Mouse (Mus musculus) urinary bladder, postnatal 4 days (tissue): ENCODE data around the gene Pdk2.

Experiments used
- DNase-seq, 2 experiments: peaks; one replicate each; pipeline ENCODE4 v3.0.0; 2021 to 2022; ENCODE audit warnings: low spot score in 2 of 2

Gene Pdk2

DNA sequence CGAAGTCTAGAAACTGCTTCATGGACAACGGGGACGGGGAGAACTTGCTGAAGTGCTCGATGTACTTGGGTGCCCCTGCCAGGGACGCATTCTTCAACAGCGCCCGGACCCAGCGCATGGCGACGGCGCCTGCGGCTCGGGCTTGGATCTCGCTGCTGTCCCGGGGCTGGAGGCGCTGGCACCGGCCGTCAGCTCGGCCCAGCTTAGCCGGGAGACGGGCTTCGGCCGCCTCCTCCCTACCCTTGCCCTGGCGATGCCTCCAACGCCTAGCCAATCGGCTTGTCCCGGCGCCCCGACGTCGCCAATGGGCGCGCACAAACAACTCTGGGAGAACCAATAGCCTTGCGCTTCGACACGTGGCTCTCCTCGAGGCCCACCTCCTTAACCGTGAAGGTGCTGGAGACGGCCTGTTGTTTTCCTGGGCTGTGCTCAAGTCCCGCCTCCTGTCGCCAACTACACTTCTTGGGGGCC is at the start of gene Pdk2:
Gene Pdk2, minus strand, starts transcription at position 216 of the 471 bp plus-strand sequence.
- peak; percentile 94 to 97 for DNase-seq

DNA sequence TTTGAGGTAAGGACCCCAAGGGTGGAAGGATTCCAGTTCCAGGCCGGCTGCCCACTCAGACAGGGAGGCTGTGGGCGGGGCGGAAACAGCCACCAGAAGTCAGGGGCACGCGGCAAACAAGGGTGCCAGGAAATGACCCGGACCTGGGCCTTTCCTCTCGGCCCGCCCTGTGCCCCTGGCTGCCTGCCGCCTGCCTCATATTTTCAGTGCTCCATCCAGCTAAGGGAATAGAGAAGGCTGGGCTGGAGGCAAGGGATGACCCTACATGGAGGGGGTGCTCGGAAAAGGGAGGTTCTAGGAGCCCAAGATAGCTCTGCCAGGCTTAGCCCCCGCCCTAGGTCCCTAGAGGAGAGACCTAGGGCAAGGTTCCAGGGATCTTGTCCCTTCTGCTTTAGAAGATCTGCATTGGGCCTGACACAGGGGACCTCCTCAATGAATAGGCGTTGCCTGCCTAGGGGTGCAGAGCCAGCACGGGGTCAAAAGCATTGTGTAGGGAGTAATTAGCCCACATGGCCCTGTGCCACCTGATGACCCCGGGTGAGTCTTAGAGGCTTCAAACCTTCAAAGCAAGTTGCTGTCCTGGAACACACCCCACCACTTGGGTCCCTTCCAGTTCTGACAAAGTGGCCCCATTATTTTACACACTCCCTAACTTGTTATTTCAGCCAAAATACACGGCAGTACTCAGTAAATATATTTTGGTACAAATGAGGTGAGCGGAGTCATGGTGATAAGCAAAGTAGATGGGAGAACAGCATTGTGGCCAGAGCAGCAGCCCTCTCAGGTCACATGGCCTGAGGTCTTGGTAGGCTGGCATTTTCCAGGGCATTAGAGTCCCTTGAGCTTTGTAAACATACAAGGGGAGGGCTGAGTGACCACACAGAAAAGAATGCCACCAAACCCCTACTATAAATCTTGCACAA is 48.0 kb upstream of the Pdk2 start:
- no peak for DNase-seq

DNA sequence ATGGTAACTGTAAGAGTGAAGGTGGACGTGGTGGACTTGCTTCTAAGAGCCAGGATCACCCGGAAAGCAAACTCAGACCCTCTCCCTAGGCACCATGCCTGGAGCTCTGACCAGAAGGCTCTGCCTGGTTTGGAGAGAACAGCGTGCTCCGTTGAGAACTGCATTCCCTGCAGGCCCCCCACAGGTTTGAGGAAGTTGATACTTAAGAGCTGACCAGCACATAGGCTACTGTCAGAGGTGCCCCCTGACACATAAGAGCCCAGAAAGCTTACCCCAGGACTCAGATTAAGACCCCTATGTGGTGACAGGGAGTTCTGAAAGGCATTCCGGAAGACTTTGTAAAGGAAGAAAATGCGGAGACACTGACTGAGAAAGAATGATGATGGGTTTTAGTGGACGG is 47.1 kb upstream of the Pdk2 start:
- DNase-seq = no peak

GRCm38 (mm10) chr11:95087301-95088228 is 46.4 kb upstream of the Pdk2 start:
- DNase-seq = no peak

- DNase-seq = no peak
Observed at GRCm38 (mm10) chr11:95086229-95086628, 45.1 kb upstream of the Pdk2 start.

DNA sequence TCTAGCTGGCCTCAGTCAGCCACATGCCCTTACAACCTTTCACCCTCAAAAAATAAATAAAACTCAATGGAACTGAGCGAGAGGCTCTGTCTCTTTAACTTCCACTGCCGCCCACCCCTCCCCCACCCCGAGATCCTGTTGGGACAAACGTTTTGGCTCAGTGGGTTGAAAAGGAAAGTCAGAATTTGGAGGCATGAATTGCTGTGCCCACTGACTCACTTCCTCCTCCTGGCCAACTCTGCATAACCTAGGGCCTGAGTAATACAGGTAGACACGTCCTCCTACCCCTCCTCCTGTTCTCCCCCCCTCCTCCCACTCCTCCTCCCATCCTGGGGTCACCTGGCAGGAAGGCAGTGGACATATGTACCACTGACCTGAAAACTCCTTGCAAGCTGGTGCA is 44.6 kb upstream of the Pdk2 start:
- no peak for DNase-seq

GRCm38 (mm10) chr11:95084811-95085382 is 43.7 kb upstream of the Pdk2 start:
- no peak for DNase-seq

GRCm38 (mm10) chr11:95084175-95084574 is 43.0 kb upstream of the Pdk2 start:
- no peak for DNase-seq

DNA sequence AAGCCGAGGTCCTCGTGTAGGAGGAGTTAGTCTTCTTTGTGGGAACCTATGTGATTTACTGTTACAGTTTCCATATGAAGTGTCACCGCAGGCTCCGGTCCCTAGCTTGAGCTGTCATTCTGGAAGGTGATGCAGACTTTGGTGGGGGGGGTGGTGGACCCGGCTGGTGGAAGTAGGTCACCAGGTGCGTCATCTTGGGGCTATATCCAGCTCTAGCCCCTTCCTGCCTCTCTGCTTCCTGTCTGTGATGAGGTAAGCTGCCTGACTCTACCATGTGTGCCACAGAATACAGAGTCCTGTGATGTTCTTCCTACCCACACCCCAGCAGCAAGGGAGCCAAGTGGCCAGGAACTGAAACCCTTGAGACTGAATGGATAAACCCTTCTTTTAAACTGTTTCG is 41.7 kb upstream of the Pdk2 start:
- DNase-seq = no peak

- DNase-seq = no peak
Observed at GRCm38 (mm10) chr11:95080783-95081182, 39.6 kb upstream of the Pdk2 start.

DNA sequence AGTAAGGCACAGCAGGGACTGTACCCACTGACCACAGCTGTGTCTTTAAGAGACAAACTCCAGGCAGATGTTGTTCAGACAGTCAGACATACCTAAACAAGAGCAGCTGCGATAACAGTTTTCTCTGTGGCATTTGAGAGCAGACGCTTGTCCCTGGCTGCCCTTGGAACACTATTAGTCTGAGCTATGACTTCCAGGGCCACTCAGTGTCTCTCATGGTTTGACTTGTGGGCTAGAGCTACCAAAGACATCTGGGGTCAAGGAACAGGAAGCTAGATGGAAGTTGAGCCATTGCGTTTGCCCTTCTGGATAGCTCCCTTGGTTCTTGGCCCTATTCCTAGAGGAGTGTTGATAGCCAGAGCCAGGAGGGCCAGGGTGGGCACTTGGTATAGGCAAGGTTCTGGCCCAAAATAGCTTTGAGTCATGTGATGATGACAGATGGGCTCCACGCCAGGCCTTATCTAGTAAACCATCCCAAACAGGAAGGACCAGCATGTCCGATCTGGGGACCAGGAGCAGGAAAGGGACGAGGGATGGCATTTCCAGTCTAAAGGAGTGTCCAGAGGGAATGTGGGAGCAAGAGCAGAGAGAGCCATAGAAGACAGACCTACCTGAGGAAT is 38.2 kb upstream of the Pdk2 start:
- DNase-seq = no peak

- DNase-seq = no peak
Observed at GRCm38 (mm10) chr11:95077956-95078355, 36.8 kb upstream of the Pdk2 start.

GRCm38 (mm10) chr11:95076536-95077111 is 35.5 kb upstream of the Pdk2 start, which contains the start of gene Itga3:
Gene Itga3 (minus strand): TSS chr11:95076801.
- DNase-seq = peak; percentile 70 to 71

GRCm38 (mm10) chr11:95076041-95076535 is 34.9 kb upstream of the Pdk2 start:
- DNase-seq = no peak

DNA sequence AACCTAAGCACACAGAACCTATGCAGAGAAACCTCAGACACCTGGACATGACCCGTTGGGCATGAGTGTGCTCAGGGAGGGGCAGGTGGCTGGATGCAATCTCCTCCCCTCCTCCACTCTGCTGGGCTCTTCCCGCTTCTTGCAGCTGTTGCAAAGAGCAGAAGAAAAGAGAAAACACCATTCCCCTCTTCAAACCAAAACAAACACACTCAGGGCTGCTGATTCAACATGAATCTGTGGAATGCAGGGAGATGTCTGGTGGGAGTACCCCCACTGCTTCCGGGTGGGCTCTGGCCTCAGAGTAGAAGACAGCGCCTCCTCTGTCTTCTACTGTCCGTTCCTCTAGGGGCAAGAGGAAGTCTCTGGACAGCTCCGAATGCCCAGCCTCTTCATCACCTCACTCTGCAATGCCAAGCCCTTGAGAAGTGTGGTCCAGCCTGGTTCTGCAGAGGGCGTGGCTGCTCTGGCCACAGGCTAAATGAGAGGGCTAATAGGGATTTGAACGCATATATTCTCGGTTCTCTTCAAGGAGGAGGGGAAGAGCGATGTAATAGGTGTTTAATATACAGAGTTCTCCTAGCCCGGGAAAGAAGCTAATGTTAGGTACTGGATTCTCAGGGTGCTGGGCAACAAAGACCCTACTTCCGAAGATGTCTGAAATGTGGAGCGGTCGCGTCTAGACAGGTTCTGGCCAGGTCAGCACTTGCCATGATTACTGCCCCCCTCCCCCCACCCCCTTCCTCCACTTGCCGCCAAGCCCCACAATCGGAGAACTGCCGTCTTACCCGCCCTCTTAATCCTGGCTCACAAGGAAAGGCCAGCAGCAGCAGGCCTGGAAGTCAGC is 34.3 kb upstream of the Pdk2 start:
- no peak for DNase-seq

- DNase-seq = no peak
Observed at GRCm38 (mm10) chr11:95074694-95075093, 33.5 kb upstream of the Pdk2 start.

DNA sequence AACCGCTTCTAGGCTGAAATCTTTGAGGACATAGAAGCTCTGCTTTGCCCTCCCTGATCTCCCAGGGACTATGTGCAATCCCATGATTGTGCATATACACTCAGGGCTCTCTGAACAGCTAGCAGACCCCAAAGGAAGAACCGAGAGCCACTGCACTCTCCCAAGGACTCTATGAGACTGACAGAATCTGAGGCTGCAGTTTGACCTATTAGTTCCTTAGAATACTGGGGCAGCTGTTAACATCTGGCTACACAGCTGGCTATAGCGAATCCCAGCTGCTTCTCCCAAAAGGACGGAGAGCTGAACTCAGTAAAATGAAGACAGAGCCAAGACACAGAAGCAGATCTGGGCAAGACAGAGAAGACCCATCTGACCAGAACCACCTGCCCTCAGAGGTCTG is 32.7 kb upstream of the Pdk2 start:
- no peak for DNase-seq

GRCm38 (mm10) chr11:95072804-95073203 is 31.6 kb upstream of the Pdk2 start:
- no peak for DNase-seq

DNA sequence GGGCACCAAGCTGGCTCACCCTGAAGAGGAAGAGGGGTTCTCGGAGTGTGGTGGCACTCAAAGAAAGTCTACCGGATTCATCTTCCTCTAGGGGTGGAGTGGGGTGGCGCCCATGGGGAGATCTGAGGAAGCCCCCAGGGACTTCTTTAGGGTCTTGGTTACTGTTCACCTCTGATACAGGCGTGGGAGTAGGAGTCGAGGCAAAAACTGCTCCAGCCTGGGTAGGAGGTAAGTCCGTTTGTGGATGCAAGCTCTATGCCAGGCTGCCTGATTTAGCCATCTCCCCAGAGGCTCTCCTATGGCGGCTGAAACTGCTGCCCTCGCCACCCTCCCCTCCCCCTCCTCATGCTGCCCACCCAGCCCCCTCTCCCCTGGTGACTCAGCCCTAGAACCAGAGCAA is 31.0 kb upstream of the Pdk2 start:
- no peak for DNase-seq

GRCm38 (mm10) chr11:95071266-95071665 is 30.1 kb upstream of the Pdk2 start:
- peak in 1 of 2 experiments; percentile 44 for DNase-seq
